18 mouse cellular contexts compared by ENCODE assay signal in the genomic region with DNA sequence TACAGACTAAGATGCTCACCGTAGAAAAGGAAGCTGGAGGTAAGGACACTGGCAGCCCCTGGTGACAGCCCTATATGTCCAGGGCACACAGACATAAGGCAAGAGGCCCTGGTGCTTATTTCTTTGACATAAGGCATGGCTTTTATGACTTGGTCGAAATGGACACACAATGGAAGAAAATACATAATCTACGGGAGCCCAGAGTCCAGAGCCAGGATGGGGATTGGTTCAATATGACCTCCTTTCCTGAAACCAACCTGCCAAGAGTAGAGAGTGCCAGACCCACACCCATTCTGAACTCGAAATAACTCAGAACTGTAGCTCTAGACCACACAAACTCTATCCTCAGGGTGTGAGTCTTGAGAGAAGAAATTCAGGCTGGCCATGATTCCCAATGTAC.
"Had no signal": no experiment of that assay in that cellular context is flagged by ENCODE, and none has a peak within 500 bp of the region (broad histone marks: within the 10 kb centered on the region; RNA-seq: fewer than 3 reads in every experiment).

No protein-coding gene starts in this region.

- DNase-seq: lung, adult 18-20 months; lung, embryonic 14.5 days; lung, postnatal 10 days; lung, postnatal 4 days; retina, postnatal 1 day; right cerebral cortex, adult 18-20 months; right cerebral cortex, postnatal 25 days; right cerebral cortex, postnatal 4 days; spleen, adult 18-20 months; thymus, adult 18-20 months; thymus, postnatal 14 days; thymus, postnatal 36 days had no signal

- ATAC-seq: midbrain, embryonic 13.5 days; midbrain, embryonic 16.5 days had no signal

- H3K9ac ChIP-seq: lung, embryonic 14.5 days; midbrain, embryonic 13.5 days; neural tube, embryonic 13.5 days; neural tube, embryonic 15.5 days had no signal

- H3K27me3 ChIP-seq: midbrain, embryonic 13.5 days had no signal

- H3K4me2 ChIP-seq: lung, embryonic 14.5 days; midbrain, embryonic 13.5 days; neural tube, embryonic 13.5 days; neural tube, embryonic 15.5 days had no signal

- H3K27ac ChIP-seq: midbrain, embryonic 10.5 days; midbrain, embryonic 13.5 days; neural tube, embryonic 13.5 days; neural tube, embryonic 15.5 days had no signal

- H3K9me3 ChIP-seq: midbrain, embryonic 10.5 days; midbrain, embryonic 13.5 days; neural tube, embryonic 13.5 days; neural tube, embryonic 15.5 days had no signal

- H3K36me3 ChIP-seq: midbrain, embryonic 10.5 days; midbrain, embryonic 13.5 days; neural tube, embryonic 13.5 days; neural tube, embryonic 15.5 days had no signal

- H3K4me3 ChIP-seq: midbrain, embryonic 10.5 days; midbrain, embryonic 13.5 days; myocyte; neural tube, embryonic 13.5 days; neural tube, embryonic 15.5 days had no signal
